ENCODE assay signal across 18 mouse cellular contexts in the genomic region with DNA sequence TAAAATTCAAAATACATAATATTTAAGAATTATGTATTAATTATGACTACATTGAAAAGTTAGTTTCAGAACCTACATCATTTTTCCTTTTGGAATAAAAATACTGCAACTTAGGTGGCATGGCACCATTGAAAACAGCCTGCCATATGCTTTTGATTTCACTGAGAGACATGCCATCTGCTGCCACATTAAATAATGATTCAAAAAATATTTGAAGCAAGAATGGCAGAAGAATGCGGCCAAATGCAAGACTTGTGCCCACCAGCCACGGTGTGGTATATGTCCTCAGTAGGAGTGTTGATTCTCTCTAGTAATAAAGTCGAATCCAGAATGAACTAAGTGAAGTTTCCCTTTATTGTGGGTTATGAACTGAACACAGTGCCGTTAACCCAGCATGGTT.
DNase-seq lines count a peak whose midpoint lies in the region; ATAC-seq and TF ChIP-seq lines count a peak whose summit lies in the region.
"Had no signal": no experiment of that assay in that cellular context is flagged by ENCODE, and none has a peak within 500 bp of the region (broad histone marks: within the 10 kb centered on the region; RNA-seq: fewer than 3 reads in every experiment).

No protein-coding gene starts in this region.

- no peak for ATAC-seq in cerebellum, adult (ENCODE audit: insufficient number of reproducible peaks, low FRiP score, low TSS enrichment)
- ATAC-seq: hindbrain, embryonic 16.5 days; intestine, postnatal 0 days; lung, postnatal 0 days; midbrain, embryonic 13.5 days had no signal

- peak; percentile 1 to 2 for DNase-seq in cerebellum, postnatal 36 days
- DNase-seq in layer of hippocampus, adult 11-12 months (ENCODE audit: low spot score) = peak; percentile 6
- DNase-seq in layer of hippocampus, postnatal 10 days (ENCODE audit: low spot score in 2 of 2) = no peak
- peak; percentile 60 for DNase-seq in brain, embryonic 14.5 days (ENCODE audit: low read depth)
- peak; percentile 19 for DNase-seq in layer of hippocampus, adult 9-11 months
- no peak for DNase-seq in frontal cortex, postnatal 14 days (ENCODE audit: low spot score in 2 of 2)
- DNase-seq: adrenal gland, postnatal 14 days; cerebellum, adult 18-20 months; heart, postnatal 4 days; liver; right cerebral cortex, postnatal 14 days; thymus, adult 18-20 months; thymus, postnatal 4 days had no signal

- no peak for TF ChIP-seq POLR2A in brain, embryonic 14.5 days (IDR thresholded peaks at IDR 0.05; ENCODE audit: borderline replicate concordance, extremely low read depth, insufficient read depth, insufficient read length, poor library complexity, severe bottlenecking)

- TF ChIP-seq CTCF in brain, embryonic 14.5 days (IDR thresholded peaks at IDR 0.05; ENCODE audit: borderline replicate concordance, extremely low read depth, insufficient read depth, insufficient read length) = no peak

Comparison
In these comparisons a context has a peak if more than half of its experiments do, and no peak if none do; other contexts are left out.
1. DNase-seq: peak in cerebellum, postnatal 36 days (2 of 2), layer of hippocampus, adult 11-12 months (single experiment), brain, embryonic 14.5 days (single experiment) and layer of hippocampus, adult 9-11 months (single experiment); none in layer of hippocampus, postnatal 10 days (0 of 2) and frontal cortex, postnatal 14 days (0 of 2).